Mouse (Mus musculus) retina, postnatal 1 day (tissue): ENCODE measurements around the gene Gm42688.

Source experiments
- DNase-seq: peaks from one replicate; pipeline ENCODE4 v3.0.0-alpha.2; 2012

The Gm42688 gene

GRCm38 (mm10) chr6:83142211-83142731 lies 40.9 kb downstream of the Gm42688 start:
- peak; percentile 56 for DNase-seq

GRCm38 (mm10) chr6:83142886-83143285 lies 41.5 kb downstream of the Gm42688 start:
- no peak for DNase-seq

- no peak for DNase-seq
Observed at GRCm38 (mm10) chr6:83145209-83145608, 43.8 kb downstream of the Gm42688 start.

GRCm38 (mm10) chr6:83145805-83146204 lies 44.4 kb downstream of the Gm42688 start:
- DNase-seq, result no peak

- DNase-seq, result no peak
Observed at GRCm38 (mm10) chr6:83147280-83147679, 45.9 kb downstream of the Gm42688 start.

- DNase-seq, result peak; percentile 35
Observed at GRCm38 (mm10) chr6:83151721-83152120, 50.3 kb downstream of the Gm42688 start.

GRCm38 (mm10) chr6:83153038-83153437 lies 51.6 kb downstream of the Gm42688 start:
- no peak for DNase-seq

- no peak for DNase-seq
Observed at GRCm38 (mm10) chr6:83153485-83153884, 52.1 kb downstream of the Gm42688 start.

- DNase-seq, result peak; percentile 50
Observed at GRCm38 (mm10) chr6:83155552-83156238, 54.3 kb downstream of the Gm42688 start.

- DNase-seq, result peak; percentile 95
Observed at GRCm38 (mm10) chr6:83156259-83156684, 54.9 kb downstream of the Gm42688 start, which contains the start of the genes Wdr54 and 1700003E16Rik. Wdr54 (minus strand) TSS chr6:83156397. 1700003E16Rik (plus strand) TSS chr6:83156404.

- DNase-seq, result peak; percentile 86
Observed at GRCm38 (mm10) chr6:83159456-83159855, 58.0 kb downstream of the Gm42688 start.
